Mouse (Mus musculus): Measurements from ENCODE around the gene Grin3b.

- TF ChIP-seq CTCF (IDR thresholded peaks at IDR 0.05; ENCODE audit: extremely low read depth, insufficient read length, insufficient replicate concordance, low read depth, low read length): no peak
- no peak for TF ChIP-seq POLR2A (IDR thresholded peaks at IDR 0.05; ENCODE audit: low read depth, low read length)
Measured at GRCm38 (mm10) chr10:79972831-79973230, 2.3 kb downstream of the Grin3b start.

All from small intestine, adult 2 months (tissue).